Mouse (Mus musculus): ENCODE measurements around the gene Adh4. TPM values are rescaled to one million over a fixed set of nuclear protein-coding genes. Genes with fewer than 3 reads are reported as not detected.

Gene Adh4
- polyA plus RNA-seq, 1 experiment, result not detected

DNA sequence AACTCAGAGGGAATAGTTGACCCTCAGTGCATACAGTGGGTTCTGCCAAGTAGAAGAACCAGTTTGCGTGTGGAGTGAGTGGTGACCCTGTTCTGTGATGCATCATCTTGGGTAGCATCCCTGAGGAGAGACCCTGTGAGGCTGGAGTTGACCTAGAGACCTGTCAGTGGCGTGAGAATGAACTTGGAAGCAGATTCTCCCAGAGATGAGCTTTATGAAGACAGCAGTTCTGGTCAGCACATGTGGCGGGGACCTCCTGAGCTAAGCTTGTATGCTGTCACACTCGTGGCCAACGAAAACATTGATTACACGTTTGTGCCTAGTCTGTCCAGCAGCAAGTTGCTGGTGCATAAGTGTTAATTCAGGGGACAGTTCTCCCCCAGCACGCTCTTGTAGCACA, 9.4 kb upstream of the Adh4 start:
- no peak for TF ChIP-seq GATA1 (IDR thresholded peaks at IDR 0.05; ENCODE audit: low read length)
- TF ChIP-seq TAL1 (IDR thresholded peaks at IDR 0.05; ENCODE audit: low read length), result no peak
- H3K9me3 ChIP-seq (ENCODE audit: control insufficient read depth, low read length), result no peaks in the 10 kb centered on the region
- no peaks in the 10 kb centered on the region for H3K36me3 ChIP-seq (ENCODE audit: control insufficient read depth)
- no peaks in the 10 kb centered on the region for H3K4me1 ChIP-seq (ENCODE audit: control insufficient read depth)
- no peak overlapping the region for H3K4me3 ChIP-seq (replicated peaks)
- no peaks in the 10 kb centered on the region for H3K27me3 ChIP-seq (ENCODE audit: control insufficient read depth)

DNA sequence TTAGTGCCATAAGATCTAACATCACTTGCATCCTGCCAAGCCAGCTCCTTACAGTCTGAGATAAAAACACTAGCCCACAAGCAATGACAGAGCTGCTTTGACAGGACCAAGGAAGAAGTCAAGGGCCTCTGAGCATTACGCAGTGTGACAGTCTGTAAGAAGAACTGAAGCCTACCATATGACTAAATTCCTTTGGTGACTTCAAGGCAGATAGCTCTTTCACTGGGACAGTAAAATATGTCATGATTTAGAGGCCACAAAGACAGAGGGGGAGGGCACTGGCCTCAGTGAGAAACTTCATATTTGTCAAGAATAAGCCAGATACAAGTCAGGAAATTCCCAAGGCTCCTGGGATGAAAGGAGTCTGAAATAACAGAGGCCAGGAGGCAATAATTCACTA, 7.3 kb upstream of the Adh4 start:
- Histone ChIP-seq H3K4me1 (ENCODE audit: control insufficient read depth) (no peaks in the 10 kb centered on the region), H3K9me3 (ENCODE audit: control insufficient read depth, low read length) (no peaks in the 10 kb centered on the region), H3K27me3 (ENCODE audit: control insufficient read depth) (no peaks in the 10 kb centered on the region), H3K4me3 (replicated peaks) (no peak overlapping the region), H3K36me3 (ENCODE audit: control insufficient read depth) (no peaks in the 10 kb centered on the region)
- TF ChIP-seq TAL1 (IDR thresholded peaks at IDR 0.05; ENCODE audit: low read length), result no peak
- no peak for TF ChIP-seq GATA1 (IDR thresholded peaks at IDR 0.05; ENCODE audit: low read length)

DNA sequence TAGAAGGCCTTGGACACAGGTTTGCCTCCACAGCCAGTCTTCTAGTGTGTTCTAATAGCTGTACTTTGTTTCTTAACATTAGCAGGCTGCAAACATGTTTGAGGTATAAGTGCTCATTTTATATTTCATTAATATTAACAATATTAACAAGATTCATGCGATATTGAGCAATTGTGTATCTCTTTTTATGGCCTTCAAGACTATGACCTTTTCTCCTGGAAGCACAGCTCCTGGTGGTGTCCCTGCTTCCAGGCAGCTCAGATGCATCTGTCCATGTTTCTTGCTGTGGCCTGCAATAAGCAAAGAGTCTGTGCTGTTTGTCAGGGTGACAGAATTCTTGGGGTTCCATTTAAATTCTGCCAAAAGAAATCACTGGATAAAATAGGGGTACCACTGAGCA, 5.7 kb upstream of the Adh4 start:
- no peaks in the 10 kb centered on the region for H3K36me3 ChIP-seq (ENCODE audit: control insufficient read depth)
- TF ChIP-seq TAL1 (IDR thresholded peaks at IDR 0.05; ENCODE audit: low read length) (no peak), GATA1 (IDR thresholded peaks at IDR 0.05; ENCODE audit: low read length) (no peak)
- H3K27me3 ChIP-seq (ENCODE audit: control insufficient read depth), result no peaks in the 10 kb centered on the region
- H3K9me3 ChIP-seq (ENCODE audit: control insufficient read depth, low read length), result no peaks in the 10 kb centered on the region
- no peaks in the 10 kb centered on the region for H3K4me1 ChIP-seq (ENCODE audit: control insufficient read depth)
- no peak overlapping the region for H3K4me3 ChIP-seq (replicated peaks)

DNA sequence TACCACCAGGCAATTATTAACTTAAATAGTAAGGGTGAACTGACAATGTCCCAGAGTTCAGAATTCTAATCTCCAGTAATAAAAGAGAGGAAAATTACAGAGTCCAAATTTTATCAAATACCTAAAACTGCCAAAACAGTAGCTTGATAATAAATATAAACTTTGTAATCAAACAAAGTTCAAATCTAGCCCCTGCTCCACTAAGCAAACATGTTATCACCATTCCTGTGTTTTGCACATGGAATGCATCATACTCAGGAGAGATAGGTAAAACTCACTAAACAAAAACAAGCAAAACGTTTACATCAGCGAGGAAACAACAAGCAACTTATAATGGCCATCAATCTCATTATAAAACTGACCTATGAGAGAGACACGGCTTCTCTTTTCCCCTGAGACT, 5.1 kb upstream of the Adh4 start:
- TF ChIP-seq GATA1 (IDR thresholded peaks at IDR 0.05; ENCODE audit: low read length) (no peak), TAL1 (IDR thresholded peaks at IDR 0.05; ENCODE audit: low read length) (no peak)
- no peaks in the 10 kb centered on the region for H3K27me3 ChIP-seq (ENCODE audit: control insufficient read depth)
- no peak overlapping the region for H3K4me3 ChIP-seq (replicated peaks)
- no peaks in the 10 kb centered on the region for H3K9me3 ChIP-seq (ENCODE audit: control insufficient read depth, low read length)
- H3K36me3 ChIP-seq (ENCODE audit: control insufficient read depth), result no peaks in the 10 kb centered on the region
- no peaks in the 10 kb centered on the region for H3K4me1 ChIP-seq (ENCODE audit: control insufficient read depth)

DNA sequence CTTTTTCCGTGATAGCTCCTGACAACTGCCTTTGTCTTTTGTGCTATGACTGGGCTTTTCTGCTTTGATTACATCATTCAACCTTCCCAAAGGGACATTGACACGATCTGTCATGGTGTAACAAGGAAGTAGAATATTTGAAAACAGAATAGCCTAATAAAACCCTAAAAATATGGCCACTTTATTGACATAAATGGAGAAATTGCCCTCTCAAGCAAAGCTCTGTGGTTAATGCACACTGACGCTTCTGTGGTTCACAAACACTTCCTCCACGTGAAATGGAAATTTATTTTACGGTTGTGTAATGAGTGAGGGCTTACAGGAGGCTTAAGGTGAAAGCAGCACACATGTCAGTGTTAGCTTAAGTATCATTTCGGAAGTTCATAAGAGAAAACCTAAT, 4.1 kb downstream of the Adh4 start:
- TF ChIP-seq GATA1 (IDR thresholded peaks at IDR 0.05; ENCODE audit: low read length), result no peak
- TF ChIP-seq TAL1 (IDR thresholded peaks at IDR 0.05; ENCODE audit: low read length), result no peak
- Histone ChIP-seq H3K9me3 (ENCODE audit: control insufficient read depth, low read length) (no peaks in the 10 kb centered on the region), H3K4me3 (replicated peaks) (no peak overlapping the region), H3K4me1 (ENCODE audit: control insufficient read depth) (no peaks in the 10 kb centered on the region), H3K36me3 (ENCODE audit: control insufficient read depth) (no peaks in the 10 kb centered on the region), H3K27me3 (ENCODE audit: control insufficient read depth) (no peaks in the 10 kb centered on the region)

DNA sequence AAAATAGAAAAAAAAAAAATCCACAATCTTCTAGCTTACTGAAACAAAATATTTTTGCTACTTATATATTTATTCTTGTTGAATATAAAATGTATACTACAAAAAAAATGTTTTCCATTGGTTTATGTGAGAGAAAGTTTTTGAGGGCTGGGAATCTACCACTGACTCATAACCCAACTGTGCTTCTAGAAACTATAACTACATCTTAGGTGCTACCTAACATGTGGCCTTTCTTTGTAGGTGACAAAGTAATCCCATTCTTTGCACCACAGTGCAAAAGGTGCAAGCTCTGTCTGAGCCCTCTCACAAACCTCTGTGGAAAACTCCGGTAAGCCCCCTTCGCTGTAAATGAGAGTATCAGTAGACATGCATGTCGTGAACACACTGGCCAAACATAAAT, 5.1 kb downstream of the Adh4 start:
- Histone ChIP-seq H3K4me3 (replicated peaks) (no peak overlapping the region), H3K9me3 (ENCODE audit: control insufficient read depth, low read length) (no peaks in the 10 kb centered on the region), H3K27me3 (ENCODE audit: control insufficient read depth) (no peaks in the 10 kb centered on the region), H3K36me3 (ENCODE audit: control insufficient read depth) (no peaks in the 10 kb centered on the region), H3K4me1 (ENCODE audit: control insufficient read depth) (no peaks in the 10 kb centered on the region)
- TF ChIP-seq GATA1 (IDR thresholded peaks at IDR 0.05; ENCODE audit: low read length) (no peak), TAL1 (IDR thresholded peaks at IDR 0.05; ENCODE audit: low read length) (no peak)

DNA sequence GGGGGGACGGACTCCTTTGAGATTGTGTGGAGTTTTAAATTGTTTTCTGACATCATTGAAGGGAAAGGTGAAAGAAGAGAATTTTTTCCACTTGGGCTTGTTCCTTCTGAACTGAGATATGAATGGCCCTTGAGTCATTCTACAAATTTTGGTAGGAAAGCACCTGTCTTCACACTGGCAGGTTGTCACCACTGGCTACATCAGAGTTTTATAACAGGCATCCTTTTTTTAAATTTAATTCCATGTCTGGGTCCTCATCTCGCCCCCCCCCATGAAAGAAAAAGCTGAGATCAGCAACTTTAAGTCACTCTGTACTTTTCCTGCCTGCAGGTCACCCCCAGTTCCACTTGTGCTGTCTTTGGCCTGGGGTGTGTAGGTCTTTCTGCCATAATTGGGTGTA, 8.4 kb downstream of the Adh4 start:
- H3K36me3 ChIP-seq (ENCODE audit: control insufficient read depth), result no peaks in the 10 kb centered on the region
- no peaks in the 10 kb centered on the region for H3K27me3 ChIP-seq (ENCODE audit: control insufficient read depth)
- no peaks in the 10 kb centered on the region for H3K4me1 ChIP-seq (ENCODE audit: control insufficient read depth)
- no peak for TF ChIP-seq TAL1 (IDR thresholded peaks at IDR 0.05; ENCODE audit: low read length)
- no peak for TF ChIP-seq GATA1 (IDR thresholded peaks at IDR 0.05; ENCODE audit: low read length)
- H3K4me3 ChIP-seq (replicated peaks), result no peak overlapping the region
- H3K9me3 ChIP-seq (ENCODE audit: control insufficient read depth, low read length), result no peaks in the 10 kb centered on the region

DNA sequence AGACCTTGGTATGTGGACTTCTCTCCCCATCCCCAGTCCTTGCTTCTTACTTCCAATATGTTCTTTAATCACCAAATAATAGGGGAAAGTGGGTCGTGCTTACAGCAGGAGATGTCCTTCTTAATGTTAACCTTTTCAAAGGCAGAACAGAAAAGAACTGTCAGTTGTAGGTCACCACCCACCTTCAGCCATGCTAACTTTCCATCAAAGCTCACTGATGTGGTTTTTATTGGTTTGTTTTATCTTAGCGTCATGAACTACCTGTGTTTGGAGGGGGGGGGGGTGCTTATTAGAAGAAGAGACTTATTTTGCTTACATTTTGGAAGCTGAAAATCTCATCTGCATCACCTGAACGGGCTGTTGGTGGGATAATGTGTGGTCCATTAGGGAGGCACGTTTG, 9.0 kb downstream of the Adh4 start:
- no peaks in the 10 kb centered on the region for H3K9me3 ChIP-seq (ENCODE audit: control insufficient read depth, low read length)
- TF ChIP-seq GATA1 (IDR thresholded peaks at IDR 0.05; ENCODE audit: low read length) (no peak), TAL1 (IDR thresholded peaks at IDR 0.05; ENCODE audit: low read length) (no peak)
- H3K36me3 ChIP-seq (ENCODE audit: control insufficient read depth), result no peaks in the 10 kb centered on the region
- no peaks in the 10 kb centered on the region for H3K4me1 ChIP-seq (ENCODE audit: control insufficient read depth)
- H3K4me3 ChIP-seq (replicated peaks), result no peak overlapping the region
- no peaks in the 10 kb centered on the region for H3K27me3 ChIP-seq (ENCODE audit: control insufficient read depth)

DNA sequence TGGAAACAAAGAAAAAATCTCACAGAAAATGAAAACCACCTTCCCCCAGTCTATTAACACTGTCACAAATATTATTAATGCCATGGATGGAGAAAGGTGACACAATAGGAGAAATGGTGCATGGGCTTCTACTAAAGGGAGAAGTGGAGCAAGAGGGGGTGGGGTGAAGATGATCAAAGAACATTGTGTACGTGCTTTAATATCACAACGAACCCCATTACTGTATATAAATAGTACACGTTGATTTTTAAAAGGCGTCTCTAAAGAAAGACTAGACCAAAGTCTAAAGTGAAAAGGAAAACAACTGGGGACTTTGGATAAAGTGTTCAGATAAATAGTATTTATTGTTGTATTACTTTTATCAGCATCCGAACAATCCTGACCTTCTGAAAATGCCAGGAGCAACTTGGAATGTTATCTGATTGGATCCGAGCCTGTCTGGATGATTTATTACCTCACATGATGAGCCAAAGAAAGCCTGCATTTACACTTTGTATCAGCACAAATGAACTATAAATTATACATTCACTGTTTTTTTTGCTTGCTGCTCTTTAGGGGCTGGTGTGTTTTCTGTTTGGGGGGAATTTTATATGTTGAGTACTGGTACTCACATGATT, 15.2 kb downstream of the Adh4 start:
- Histone ChIP-seq H3K27me3 (ENCODE audit: control insufficient read depth) (no peaks in the 10 kb centered on the region), H3K4me3 (replicated peaks) (no peak overlapping the region), H3K36me3 (ENCODE audit: control insufficient read depth) (no peaks in the 10 kb centered on the region), H3K4me1 (ENCODE audit: control insufficient read depth) (no peaks in the 10 kb centered on the region), H3K9me3 (ENCODE audit: control insufficient read depth, low read length) (no peaks in the 10 kb centered on the region)
- TF ChIP-seq GATA1 (IDR thresholded peaks at IDR 0.05; ENCODE audit: low read length) (no peak), TAL1 (IDR thresholded peaks at IDR 0.05; ENCODE audit: low read length) (no peak)

DNA sequence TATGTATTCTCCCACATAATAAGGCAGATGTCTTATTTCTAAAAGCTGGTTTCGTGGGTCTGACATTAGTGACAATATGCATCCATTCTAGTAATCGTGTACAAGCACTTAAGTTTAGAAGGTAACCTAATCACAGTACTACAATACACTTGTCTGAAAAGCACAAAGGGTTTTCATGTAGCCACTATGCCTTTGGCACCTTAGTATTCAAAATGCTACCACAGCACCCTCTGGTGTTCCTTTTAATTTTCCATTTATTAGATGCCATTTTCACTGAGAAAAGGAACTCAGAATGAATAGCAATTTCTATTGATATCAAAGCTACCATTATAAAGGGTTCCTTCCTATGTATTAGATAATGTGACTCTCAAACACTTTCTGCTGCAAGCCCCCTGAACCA, 16.6 kb downstream of the Adh4 start:
- Histone ChIP-seq H3K4me1 (ENCODE audit: control insufficient read depth) (no peaks in the 10 kb centered on the region), H3K36me3 (ENCODE audit: control insufficient read depth) (no peaks in the 10 kb centered on the region), H3K4me3 (replicated peaks) (no peak overlapping the region), H3K9me3 (ENCODE audit: control insufficient read depth, low read length) (no peaks in the 10 kb centered on the region), H3K27me3 (ENCODE audit: control insufficient read depth) (no peaks in the 10 kb centered on the region)
- TF ChIP-seq TAL1 (IDR thresholded peaks at IDR 0.05; ENCODE audit: low read length) (no peak), GATA1 (IDR thresholded peaks at IDR 0.05; ENCODE audit: low read length) (no peak)
